Mouse (Mus musculus): ENCODE measurements around the gene Fbxl13. TPM values are rescaled to one million over a fixed set of nuclear protein-coding genes. Genes with fewer than 3 reads are reported as not detected.

Gene Fbxl13
- total RNA-seq, 2 experiments from 2014 or later, result 0.35 TPM; not detected in 1

DNA sequence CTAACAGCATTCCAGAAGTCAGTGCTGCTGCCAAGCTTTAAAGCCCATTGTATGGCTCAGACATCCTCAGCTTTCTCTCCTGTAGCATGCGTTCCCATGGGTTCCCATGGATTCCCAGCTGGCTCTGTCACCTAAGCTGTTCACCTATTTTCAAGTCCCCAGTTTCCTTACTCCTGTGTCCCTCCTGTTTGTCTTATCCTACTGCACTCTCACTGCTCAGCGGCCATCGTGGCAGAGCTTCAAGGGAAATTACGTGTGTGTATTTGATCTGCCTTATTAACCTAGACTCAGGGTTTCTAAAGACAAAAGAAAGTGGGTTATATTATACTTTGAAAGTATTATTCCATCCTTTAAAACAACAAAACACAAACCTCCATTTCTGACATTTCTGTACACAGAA, 156.3 kb downstream of the Fbxl13 start:
- DNase-seq (ENCODE audit: low spot score in 2 of 2), result no peak

GRCm38 (mm10) chr5:21488506-21488905, 156.9 kb downstream of the Fbxl13 start:
- DNase-seq (ENCODE audit: low spot score in 2 of 2), result no peak

- DNase-seq (ENCODE audit: low spot score in 2 of 2), result no peak
Measured at GRCm38 (mm10) chr5:21487716-21488115, 157.7 kb downstream of the Fbxl13 start.

GRCm38 (mm10) chr5:21487306-21487705, 158.1 kb downstream of the Fbxl13 start:
- DNase-seq (ENCODE audit: low spot score in 2 of 2), result no peak

- DNase-seq (ENCODE audit: low spot score in 2 of 2), result no peak
Measured at GRCm38 (mm10) chr5:21486798-21487197, 158.6 kb downstream of the Fbxl13 start.

GRCm38 (mm10) chr5:21485197-21485829, 160.1 kb downstream of the Fbxl13 start:
- no peak for DNase-seq (ENCODE audit: low spot score in 2 of 2)

GRCm38 (mm10) chr5:21483275-21483674, 162.2 kb downstream of the Fbxl13 start:
- DNase-seq (ENCODE audit: low spot score in 2 of 2), result no peak

DNA sequence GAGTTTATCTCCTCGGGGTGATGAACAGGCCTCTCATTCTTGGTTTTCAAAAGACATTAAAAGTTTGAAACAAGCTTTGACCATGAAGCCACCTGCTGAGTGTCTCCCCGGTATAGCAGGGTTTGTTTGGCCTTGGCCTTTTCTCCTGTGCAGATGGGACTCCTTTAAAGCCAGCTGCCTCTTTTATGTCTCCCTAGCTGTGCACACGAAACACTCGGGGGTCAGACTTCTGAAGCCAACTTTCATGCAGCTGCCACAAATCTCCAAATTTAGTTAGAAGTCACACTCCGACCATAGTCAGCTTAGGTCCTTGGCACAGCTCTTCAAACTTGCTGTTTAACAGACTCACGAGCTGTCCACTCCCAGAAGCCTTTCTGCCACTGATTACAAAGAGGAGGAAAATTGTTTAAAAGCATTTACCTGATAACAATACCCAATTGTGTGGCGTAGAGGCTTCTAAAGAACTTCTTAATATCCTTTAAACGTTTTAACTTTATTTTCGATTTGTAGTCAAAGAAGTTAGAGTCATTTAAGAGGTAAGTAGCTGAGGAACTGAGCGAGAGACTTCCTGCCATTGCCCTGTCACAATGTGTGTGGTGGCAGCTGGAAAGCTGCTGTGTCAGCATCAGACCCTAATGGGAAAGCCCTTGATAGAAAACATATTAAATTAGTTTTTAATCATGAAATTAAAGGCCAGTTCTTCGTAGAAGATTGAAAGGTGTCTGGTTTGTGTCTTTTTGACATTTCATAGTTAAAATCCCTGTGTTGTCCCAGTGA, 162.8 kb downstream of the Fbxl13 start:
- DNase-seq (ENCODE audit: low spot score in 2 of 2), result no peak

DNA sequence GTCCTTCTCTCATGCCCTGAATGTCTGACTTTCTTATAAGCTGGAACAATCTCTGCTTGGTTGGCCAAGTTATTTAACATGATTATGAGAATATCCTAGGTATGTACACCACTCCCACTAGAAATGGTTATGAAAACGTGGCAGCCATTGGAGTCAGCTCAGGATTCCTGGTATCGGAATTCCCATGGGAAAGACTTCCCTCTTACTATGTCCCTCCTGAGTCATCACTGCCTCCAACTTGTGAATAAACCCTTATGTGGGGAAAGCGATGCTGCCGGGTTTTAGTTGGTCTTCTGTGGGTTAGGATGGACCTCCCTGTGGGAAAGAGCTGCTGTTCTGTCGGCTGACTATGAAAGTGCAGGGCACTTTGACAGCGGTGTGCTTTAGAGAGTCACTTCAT, 163.9 kb downstream of the Fbxl13 start:
- DNase-seq (ENCODE audit: low spot score in 2 of 2), result no peak

- no peak for DNase-seq (ENCODE audit: low spot score in 2 of 2)
Measured at GRCm38 (mm10) chr5:21479746-21480145, 165.7 kb downstream of the Fbxl13 start.

GRCm38 (mm10) chr5:21478428-21478827, 167.0 kb downstream of the Fbxl13 start:
- no peak for DNase-seq (ENCODE audit: low spot score in 2 of 2)

GRCm38 (mm10) chr5:21468100-21468499, 177.3 kb downstream of the Fbxl13 start:
- DNase-seq (ENCODE audit: low spot score in 2 of 2), result no peak

GRCm38 (mm10) chr5:21467387-21467786, 178.0 kb downstream of the Fbxl13 start:
- DNase-seq (ENCODE audit: low spot score in 2 of 2), result no peak

DNA sequence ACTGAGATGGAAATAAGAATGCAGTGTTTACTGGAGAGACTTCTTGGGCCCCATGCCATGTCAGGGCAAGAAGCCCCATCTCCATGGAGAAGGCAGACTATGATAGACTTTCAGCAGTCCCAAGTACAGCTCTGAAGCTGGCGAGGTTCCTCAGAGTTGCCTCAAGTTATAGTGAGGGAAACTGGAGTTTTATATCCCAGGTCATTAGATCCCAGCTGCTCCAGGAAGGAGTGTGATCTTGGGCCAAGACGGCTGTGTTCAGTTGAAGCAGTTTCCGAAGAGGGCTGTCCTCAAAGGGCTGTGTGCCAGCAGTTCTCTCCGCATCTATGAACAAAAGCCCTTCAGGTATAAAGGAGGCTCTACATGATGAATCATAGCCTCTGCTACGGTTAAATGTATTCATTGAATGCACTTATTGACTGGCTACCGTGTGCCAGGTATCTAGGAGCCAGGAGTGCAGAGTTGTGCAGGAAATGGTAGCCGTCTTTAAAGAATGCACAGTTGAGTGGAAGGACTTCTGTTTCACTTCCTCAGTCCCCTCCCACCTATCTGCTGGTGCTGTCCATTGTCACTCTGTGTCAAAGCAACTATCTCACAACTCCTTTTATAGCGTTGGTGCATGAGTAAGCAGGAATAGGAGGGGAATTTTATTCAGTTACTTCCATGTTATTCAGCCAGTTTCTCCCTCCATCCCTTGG, 204.5 kb downstream of the Fbxl13 start:
- no peak for DNase-seq (ENCODE audit: low spot score in 2 of 2)

DNA sequence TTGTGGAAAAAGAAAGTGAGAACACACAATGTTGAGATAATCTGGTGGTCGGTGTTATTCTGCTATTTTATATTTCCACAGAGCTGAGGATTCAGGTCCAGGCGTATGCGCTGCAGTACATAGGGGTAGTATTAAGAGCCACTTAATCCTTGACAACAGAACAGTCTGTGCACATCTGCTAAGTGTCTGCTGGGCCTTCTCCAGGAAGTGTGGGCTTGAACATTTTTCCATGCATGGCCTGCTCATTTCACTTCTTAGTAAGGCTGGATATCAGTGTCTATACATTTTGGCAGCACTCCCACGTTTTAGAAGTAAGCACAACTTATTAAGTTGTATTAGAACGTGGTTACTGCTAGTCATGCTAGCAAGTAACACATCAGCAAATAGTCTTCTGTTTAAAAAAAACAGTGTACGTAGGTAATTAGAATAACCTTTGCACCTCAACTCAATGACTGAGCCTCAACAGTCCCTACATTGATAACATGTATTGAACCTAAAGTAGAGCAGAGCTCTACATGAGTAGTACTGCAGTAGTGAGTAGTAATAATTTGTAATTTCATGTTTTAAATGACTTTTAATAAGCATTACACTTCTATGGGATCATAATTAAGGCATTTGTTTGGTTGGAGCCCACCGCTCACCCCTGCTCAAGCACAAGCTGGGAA, 205.9 kb downstream of the Fbxl13 start:
- no peak for DNase-seq (ENCODE audit: low spot score in 2 of 2)

DNA sequence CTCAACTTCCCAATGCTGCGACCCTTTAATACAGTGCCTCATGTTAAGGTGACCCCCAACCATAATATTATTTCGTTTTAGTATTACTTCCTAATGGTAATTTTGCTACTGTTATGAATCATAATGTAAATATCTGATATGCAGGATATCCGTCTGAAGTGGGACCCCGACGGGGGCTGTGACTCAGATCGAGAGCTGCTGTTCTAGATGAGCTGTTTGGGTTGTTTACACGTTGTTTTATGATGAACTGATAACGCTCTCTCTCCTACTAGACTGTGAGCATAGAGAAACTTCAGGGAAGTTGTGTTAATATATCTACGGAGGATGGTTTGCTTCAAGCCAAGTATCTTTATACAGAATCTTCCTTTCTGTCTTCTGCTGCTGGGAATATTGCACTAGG, 207.0 kb downstream of the Fbxl13 start:
- no peak for DNase-seq (ENCODE audit: low spot score in 2 of 2)

DNA sequence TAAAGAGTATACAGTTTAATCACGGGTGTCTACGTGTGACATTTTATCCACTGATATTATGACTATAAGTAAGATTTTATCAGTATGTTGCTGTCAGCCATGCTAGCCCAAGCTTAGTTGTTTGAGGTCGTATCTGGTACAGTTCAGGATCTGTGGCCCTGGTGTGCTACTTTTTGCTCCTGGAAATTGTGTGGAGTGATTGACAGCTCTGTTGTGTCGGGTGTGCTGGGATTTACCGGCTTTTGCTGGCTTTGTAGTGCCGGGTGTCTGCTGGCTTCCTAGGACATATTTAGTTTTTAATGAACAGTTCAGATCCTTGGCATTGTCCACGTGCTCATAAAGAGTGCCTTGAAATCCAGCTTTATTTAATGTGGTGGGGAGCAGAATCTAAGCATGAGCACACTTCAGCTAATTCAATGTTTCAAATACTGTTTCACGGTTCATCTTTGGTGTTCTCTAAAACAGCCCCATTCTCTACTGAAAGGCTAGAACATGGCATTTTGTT, 208.9 kb downstream of the Fbxl13 start:
- DNase-seq (ENCODE audit: low spot score in 2 of 2), result no peak

DNA sequence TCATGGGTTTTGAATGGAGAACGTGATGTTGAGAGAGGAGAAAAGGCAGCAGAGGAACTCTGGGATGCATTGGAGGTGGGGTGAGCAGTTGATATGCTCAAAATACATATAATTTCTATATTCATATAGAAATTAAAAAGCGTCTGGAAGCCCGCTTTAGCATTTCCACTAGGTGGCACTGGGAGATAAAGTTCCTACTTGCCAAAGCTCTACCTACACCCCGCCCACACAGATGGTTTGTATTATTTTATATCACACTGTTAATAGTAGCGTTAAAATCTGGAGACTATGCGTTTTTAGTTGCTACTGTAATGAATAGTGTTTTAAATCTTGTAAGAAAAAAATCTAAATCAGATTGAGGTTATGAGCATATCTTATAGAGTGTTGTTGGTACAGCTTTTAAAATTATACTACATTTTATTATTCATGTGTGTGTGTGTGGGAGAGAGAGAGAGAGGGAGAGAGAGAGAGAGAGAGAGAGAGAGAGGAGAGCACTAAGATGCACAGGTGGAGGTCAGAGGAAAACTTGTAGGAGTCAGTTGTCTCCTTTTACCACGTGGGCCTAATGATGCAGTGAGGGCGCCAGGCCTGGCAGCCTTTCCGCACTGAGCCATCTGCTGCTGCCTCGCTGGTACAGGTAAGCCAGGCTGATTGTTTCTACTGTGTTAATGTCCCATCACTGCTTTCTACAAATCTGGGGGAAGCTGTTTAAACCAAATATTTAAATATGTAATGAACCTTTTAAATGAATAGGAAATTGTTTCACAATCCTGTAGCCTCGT, 211.1 kb downstream of the Fbxl13 start:
- DNase-seq (ENCODE audit: low spot score in 2 of 2), result peak in 1 of 2 experiments; percentile 66
